Mouse (Mus musculus): Measurements from ENCODE around the gene Gps2. TPM values are rescaled to one million over a fixed set of nuclear protein-coding genes. Genes with fewer than 3 reads are reported as not detected.
"Not testable (repeated sequence)": the region's sequence is repeated elsewhere in the genome, so short reads cannot be mapped to it uniquely, and the experiment has no call there.

Gene Gps2
- total RNA-seq, 2 experiments from 2014 or later, result 47.3 to 52.4 TPM

DNA sequence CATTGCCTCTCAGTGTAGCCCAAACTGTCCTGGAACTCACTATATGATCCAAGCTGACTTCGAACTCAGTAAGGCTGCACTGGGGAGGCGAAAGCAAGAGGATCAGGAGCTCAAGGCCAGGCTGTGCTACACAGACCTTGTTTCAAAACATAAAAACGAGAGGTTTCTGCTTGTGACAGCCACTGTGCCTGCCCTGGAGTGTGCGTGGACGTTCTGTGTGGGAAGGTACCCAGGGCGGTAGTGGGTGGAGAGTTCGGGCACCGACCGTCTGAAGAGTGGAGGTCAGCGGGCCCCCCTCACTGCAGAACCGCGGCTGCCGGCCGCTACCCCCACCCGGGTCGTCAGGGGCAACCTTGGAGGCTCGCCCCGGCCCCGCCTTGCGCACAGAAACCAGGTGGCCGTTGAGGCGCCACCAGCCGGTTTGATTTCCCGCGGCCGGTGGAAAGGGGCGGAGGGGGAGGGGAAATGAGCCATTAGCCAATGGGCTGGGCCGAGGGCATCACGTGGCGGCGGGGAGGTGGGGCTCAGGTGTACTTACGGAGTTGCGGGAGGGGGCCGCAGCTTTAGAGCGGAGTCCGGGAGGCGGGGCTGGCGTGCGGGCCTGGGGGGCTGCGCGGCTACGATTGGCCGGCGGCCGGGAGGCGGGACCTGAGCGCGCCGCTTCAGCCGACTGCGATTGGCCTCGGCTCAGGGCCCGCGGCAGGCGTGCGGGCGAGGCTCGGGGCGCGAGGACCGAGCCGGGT lies 21.6 kb downstream of the Gps2 start, which contains the start of gene Ybx2:
Gene Ybx2 (plus strand): TSS at position 660 of the 743 bp plus-strand sequence.
- DNase-seq (ENCODE audit: low spot score in 2 of 2), result peak; percentile 79 to 81

DNA sequence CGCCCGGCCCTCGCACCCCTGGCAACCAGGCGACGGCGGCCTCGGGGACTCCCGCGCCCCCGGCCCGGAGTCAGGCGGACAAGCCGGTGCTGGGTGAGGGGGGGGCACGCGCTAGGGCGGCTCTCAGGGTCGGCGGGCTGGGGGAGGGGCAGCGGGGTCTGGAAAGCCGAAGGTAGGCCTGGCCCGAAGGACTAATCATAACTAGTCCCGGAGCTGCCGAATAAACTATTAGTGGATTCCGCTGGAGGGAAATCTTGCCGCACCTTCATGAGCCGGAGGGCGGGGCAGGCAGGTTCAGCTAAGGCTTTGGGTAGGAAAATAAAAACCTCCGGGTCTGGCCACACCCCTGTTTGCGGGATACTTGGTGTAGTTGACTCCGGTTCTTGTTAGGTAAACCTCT lies 22.5 kb downstream of the Gps2 start:
- DNase-seq (ENCODE audit: low spot score in 2 of 2), result no peak

DNA sequence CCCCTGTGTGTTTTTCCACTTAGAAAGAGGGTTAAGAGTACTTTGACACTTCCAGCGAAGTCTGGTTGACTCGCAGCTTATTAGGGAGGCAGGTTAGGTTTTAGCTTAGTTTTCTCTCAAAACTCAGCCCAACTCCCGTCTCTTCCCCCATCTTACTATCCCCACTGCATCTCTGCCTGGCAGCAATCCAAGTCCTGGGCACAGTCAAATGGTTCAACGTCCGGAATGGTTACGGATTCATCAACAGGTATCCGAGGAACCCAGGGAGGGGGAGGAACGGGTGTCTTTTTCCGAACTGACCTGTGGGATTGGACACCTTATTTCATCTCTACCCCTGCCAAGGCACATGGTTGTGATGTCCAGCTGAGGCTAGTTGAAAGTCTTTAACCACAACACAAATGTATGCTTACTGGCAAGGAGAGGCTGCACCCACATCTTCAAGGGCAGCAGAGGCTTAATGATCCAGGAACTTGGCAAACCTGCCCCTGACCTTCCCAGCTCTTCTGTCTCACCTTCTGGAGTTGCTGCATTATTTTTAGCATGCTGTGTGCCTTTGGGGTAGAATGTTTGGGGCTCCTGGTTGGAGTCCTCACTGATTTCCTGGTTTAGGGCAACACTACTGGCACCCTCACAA lies 23.1 kb downstream of the Gps2 start:
- DNase-seq (ENCODE audit: low spot score in 2 of 2), result no peak

DNA sequence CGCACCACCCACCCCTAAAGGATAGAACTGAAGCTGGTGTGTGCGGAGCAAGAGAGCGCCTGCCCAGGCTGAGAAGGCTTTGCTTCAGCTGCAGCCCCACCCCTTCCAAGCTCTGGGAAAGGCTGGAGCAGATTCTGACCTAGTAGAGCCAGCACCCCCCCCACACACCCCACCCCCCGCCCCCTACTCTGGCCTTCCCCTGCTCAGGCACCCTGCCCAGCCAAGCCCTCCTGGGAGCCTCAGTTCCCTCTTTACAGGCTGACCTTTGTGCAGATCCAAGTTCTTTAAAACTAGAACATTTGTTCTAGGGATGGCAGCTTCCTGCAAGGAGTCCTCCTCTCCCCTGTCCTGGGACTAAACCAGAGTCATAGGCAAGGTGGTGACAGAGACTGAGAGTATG lies 23.7 kb downstream of the Gps2 start:
- DNase-seq (ENCODE audit: low spot score in 2 of 2), result no peak

DNA sequence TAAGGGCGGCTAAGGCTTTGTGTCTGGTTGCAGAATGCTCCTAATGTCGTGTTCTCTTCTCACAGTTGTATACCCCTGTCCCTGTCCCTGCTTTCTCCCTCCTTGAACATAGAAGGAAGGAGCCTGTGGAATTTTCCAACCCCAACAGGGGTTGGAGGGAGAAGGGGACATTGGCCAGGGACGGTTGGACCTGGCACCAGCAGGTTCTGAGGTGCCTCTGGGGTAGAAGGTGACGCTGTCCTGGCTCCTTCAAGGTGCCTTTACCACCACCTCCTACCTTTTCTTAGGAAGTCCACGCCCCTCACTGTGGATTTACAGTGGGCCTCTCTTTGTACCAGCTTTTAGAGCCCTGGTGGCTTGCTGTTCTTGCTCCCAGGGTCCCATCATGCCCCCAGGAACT lies 24.1 kb downstream of the Gps2 start:
- no peak for DNase-seq (ENCODE audit: low spot score in 2 of 2)

DNA sequence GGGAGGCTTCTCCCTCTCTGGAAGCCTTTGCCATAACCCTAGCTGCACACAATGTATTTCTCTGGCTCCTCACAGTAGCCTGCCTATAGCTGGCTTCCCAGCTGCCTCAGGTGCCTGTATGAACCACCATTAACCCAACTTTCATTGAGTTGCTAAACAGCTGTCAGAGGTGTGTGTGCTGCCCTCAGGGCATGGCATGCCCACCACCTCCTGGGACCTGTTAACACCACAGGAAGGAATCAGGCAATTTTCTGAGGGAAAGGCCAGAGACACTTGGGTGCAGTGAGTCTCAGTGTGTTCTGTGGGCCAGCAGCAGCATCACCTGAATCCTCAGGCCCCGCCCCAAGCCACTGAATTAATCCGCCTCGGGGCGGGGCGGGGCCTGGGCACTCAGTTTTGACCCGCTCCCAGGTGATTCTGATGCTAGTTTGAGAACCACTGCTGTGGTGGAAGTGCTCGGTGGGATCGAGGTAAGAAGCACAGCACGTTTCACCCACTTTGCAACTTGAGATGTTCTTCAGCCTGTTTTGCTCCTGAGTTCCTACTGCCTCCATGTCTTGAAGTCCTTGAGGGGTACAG lies 24.8 kb downstream of the Gps2 start:
- DNase-seq (ENCODE audit: low spot score in 2 of 2), result no peak

DNA sequence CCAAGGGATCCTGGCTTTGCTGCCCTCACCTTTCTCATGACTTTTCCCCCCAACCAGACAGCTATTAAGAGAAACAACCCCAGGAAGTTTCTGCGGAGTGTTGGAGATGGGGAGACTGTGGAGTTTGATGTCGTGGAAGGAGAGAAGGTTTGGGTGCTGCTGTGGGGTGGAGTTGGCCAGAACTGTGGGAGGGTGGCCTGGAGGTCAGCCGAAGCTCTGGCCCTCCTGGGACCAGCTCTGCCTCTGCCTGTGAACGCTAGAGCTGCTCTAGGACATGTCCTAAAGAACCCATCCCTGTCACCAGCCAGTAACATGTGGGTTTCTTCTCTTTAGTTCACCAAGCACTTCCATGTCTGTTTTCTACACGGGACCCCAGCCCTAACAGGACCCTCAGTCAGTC lies 25.5 kb downstream of the Gps2 start:
- no peak for DNase-seq (ENCODE audit: low spot score in 2 of 2)

DNA sequence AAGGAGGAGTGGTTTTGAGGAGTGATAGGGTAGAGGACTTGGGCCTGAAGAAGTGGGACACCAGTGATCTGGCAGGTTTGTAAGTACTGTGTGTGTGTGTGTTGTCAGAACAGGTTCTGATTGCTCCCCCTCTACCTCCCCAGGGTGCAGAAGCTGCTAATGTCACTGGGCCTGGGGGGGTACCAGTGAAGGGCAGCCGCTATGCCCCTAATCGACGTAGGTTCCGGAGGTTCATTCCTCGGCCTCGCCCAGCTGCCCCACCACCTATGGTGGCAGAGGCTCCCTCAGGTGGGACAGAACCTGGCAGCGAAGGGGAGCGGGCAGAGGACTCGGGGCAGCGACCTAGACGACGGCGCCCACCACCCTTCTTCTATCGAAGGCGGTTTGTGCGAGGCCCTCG lies 26.0 kb downstream of the Gps2 start:
- no peak for DNase-seq (ENCODE audit: low spot score in 2 of 2)

DNA sequence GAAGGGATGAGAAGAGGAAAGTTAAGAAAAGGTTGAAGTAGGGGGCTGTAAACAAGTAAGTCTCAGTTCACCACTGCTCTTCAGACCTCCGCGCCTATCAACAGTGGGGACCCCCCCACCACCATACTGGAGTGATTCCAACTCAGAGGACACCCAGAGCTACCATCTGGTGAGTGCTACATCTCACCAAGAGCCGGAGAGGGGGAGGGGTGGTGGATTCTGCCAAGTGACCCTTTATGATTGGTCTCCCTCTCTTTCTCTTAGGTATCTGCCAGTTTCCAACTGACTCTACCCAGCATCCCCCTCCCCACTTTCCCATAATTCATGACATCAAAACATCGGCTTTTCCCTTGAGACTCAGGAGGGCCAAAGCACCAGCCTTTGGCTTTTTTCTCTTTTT lies 27.3 kb downstream of the Gps2 start:
- no peak for DNase-seq (ENCODE audit: low spot score in 2 of 2)

DNA sequence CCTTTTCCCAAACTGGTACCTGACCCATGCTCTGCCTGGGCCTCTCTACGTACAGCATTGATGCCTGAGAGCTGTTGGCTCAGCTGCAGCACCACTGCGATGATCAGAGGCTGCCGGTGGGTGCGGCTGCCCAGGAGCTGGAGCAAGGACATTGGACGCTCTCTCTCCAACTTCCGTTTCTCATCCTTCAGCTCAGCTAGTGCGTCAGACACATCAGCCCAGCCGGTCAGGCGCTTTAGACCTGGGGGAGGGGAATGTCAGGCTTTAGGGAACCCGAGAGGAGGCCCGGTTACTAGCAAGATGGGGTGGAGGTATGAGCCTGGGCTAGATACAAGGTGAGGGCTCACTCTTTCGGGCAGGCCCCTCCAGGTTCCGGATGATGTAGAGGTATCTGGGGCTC lies 31.5 kb downstream of the Gps2 start:
- DNase-seq (ENCODE audit: low spot score in 2 of 2), result no peak

DNA sequence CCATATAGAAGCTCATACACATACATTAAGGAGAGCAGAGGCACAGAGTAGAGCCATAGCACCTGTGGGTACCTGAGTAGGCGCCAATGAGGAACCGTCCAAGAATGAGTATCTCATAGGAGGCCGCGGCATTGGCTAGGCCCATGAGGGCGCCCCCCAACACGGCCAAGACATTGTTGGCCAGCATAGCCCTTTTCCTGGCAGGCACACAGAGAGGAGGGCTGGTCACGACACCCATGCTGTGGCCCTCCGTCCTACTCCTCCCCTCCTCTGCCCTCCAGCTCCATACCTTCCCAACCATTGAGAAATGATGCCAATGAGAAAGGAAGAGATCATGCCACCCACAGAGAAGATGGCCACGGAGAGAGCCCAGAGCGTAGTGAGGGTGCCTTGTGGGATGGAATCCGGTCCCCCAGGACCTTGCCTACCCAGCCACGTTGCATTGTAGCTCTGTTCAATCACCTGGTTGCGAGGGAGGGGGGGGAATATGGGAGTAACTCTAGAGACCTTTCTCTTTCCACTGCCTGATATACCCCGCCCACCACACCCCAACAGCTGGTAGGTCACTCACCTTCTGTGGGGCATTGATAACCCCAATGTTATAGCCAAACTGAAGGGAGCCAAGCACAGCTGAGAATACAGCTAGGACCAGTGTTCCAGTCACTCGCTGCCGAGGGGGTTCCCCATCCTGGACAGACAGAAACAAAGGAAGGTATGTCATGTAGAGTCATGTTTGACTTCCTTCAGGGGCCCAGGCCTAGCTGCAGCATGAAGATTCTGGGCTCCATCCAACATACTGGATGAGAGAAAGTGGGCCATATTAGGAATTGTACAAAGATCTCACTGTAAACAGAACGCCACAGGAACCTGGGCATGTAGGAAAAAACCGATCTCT lies 32.6 kb downstream of the Gps2 start:
- DNase-seq (ENCODE audit: low spot score in 2 of 2), result no peak

DNA sequence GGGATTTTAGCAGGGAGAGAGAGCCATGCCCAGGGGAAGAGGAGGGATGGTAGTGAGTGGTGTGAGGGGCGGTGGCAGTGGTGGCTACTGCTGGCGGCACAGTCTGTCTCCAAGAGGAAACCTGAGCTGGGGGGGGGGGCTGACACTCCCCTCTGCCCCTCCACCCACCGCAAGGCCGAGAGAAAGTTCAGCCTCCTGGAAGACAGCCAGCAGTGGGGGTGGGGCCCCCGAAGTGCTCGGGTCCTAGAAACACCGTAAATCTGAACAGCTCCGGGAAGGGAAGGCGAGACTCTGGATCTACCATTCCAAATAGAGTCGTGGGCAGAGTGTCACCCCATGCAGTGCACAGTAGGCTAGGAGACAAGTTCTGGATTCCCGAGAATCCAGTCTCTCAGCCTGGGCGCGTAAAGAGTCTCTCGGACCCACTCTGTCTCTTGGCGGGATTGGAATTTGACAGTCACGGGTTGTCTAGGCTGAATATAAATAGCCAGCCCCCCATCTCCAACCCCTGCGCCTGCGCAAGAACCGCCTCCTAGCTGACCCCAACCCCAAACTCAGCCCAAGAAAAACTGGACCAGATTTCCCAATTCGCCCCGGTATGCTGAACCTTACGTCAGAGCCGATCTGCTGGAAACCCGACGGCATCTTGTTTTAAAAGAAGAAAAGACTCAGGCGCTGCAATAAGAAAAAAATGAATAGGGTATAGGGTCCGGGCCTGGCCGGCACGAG lies 33.8 kb downstream of the Gps2 start:
- DNase-seq (ENCODE audit: low spot score in 2 of 2), result peak; percentile 43 to 61

DNA sequence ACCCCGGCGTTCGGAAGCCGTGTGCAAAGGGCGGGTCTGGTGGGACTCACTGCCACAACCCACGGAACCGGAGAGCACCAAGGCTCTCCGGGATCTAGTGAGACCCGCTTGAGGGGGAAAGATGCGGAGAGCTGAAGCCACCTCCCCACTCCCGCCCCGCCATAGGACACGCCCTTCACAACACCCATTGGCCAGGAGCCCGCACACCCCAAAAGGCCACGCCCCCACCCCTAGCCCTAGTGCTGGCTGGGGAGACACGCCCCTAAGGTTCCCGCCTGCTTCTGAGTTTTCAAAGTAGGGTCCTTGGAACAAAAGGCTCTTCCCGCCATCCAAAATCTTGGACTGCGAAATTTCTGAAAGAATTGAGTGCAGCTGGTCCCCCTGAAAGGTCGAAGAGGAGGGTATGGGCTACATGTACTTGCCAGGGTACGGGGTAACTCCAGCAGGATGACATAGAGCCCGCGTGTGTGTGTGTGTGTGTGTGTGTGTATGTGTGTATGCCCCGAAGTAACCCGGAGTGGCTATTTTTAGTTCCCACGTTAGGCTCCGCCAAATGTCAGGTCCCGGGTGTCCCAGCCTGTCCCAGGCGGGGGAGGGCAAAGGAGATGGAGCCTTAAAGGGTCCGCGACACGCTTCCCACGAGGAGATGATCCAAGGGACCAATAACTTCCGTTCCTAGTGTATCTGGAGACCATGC lies 34.5 kb downstream of the Gps2 start, which contains the start of gene Slc2a4:
Gene Slc2a4 (minus strand): TSS at position 123 of the 697 bp plus-strand sequence.
- peak; percentile 84 to 87 for DNase-seq (ENCODE audit: low spot score in 2 of 2)

DNA sequence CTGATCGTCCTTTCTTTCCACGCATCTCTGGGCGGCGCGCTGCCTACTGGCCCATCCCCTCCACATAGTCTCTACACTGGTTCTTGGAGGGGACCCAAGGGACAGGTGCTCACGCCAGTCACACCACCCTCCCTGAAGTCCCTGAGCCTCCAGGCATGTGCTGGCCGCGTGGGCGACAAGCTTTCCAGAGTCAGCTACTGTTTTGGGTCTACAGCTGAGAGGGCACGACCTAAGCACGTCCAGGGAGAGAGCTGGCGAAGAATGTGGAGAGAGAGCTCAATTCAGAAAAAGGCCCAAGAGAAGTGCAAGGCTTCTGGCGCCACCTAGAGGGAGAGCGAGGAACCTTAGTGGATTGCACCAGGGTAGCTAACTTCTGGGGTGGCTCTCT lies 35.1 kb downstream of the Gps2 start:
- DNase-seq (ENCODE audit: low spot score in 2 of 2), result peak; percentile 84 to 88

DNA sequence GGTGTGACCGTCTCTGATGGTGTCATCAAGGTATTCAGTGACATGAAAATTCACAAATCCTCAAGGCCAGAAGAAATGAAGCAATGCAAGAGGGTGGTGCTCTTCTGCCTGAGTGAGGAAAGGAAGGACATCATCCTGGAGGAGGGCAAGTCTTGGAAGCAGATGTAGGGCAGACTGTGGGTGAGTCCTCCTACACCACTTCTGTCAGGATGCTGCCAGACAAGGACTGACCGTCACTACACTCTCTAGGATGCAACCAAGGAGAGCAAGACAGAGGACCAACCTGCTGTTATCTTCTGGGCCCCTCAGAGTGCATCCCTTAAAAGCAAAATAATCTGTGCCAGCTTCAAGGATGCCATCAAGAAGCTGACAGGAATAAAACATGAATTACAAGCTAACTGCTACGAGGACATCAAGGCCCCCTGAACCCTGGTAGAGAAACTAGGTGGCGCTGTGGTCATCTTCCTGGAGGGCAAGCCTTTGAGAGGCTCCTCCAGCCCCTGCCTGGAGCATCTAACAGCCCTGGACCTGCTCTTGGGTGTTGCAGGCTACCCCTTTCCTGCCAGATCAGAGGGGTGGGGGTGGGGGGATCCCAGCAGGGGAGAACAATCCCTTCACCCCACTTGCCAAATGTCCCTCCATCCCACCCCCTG lies 37.2 kb downstream of the Gps2 start:
- no peak for DNase-seq (ENCODE audit: low spot score in 2 of 2)

DNA sequence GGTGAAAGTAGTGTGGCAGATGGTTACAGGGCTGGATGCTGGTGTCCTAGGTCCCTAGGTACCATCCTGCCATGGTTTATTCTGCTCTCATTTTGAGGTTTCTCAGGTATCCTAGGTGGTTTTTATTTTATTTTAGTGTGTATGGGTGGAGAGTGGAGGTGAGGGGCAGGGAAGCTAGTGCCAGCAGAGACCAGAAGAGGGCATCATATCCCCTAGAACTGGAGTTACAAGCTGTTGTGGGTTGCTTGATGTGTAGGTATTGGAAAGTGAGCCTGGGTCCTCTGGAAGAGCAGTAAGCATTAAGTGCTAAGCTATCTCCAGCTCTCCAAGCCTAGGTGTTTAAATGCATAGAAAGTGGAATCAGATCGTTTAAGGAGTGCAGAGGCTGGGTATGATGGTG lies 38.6 kb downstream of the Gps2 start:
- DNase-seq (ENCODE audit: low spot score in 2 of 2), result no peak

DNA sequence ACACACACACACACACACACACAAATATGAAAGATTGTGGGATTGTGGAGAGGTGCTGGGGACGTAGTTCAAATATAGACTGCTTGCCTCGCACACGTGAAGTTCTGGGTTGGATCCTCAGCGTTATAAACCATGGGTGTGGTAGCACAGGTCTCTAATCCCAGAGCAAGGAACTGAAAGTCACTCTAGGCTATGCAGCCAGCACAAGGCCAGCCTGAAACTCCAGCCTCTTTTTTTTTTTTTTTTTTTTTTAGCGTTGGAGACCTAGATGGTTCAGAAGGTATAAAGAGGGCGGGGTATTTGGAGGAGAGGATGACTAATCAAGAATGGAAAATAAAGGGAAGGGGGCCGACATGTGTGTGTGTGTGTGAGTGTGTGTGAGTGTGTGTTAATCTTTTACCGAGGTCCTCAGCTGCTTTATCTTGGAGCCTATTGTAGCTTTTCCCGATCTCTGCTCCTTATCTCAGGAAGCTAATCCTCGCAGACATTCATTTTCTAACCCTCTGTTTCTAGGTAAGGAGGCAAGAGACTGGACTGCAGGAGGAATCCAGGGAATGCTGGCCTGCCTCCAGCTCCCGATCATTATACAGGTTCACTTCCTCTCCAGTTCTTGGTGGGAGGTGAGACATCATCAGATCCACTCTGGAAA lies 39.7 kb downstream of the Gps2 start:
- no peak for DNase-seq (ENCODE audit: low spot score in 2 of 2)

DNA sequence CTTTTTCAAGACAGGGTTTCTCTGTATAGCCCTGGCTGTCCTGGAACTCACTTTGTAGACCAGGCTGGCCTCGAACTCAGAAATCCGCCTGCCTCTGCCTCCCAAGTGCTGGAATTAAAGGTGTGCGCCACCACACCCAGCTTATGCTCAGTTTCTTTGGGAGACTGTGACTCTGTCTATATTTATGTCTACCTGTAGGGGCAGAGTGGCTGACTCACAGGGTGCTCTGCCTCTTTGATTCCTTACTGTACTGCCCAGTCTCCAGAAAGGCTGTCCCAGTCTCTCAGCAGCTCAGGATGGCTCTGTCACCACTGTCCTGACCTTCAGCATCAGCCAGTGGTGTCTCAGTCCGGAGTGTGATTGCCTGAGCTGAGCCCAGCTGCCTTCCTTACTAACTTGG lies 41.9 kb downstream of the Gps2 start:
- DNase-seq (ENCODE audit: low spot score in 2 of 2), result not testable (repeated sequence)

DNA sequence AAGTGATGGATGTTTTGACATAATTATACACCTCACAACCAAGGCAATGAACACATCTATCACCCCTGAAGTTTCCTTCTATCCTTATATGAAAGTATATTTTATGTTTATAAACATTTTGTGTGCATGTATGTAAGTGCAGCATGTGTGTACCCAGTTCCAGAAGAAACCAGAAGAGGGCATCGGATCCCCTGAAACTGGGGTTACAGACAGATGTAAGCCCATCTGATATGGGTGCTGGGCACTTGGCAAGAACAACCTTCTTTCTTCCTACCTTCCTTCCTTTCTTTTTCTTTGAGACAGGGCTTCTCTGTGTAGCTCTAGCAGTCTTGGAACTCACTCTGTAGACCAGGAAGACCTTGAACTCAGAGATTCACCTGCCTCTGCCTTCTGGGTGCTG lies 42.5 kb downstream of the Gps2 start:
- DNase-seq (ENCODE audit: low spot score in 2 of 2), result no peak
